25 mouse cellular contexts compared by ENCODE assay signal in genomic region chrX:161962855-161963254, GRCm38 (mm10).
"Had no signal": no experiment of that assay in that cellular context is flagged by ENCODE, and none has a peak within 500 bp of the region (broad histone marks: within the 10 kb centered on the region; RNA-seq: fewer than 3 reads in every experiment).

No protein-coding gene starts in this region.

- H3K9me3 ChIP-seq: embryonic facial prominence, embryonic 10.5 days; embryonic facial prominence, embryonic 12.5 days; embryonic facial prominence, embryonic 13.5 days; embryonic facial prominence, embryonic 15.5 days; forebrain, embryonic 10.5 days; forebrain, embryonic 12.5 days; forebrain, embryonic 13.5 days; forebrain, embryonic 15.5 days had no signal

- H3K27ac ChIP-seq: embryonic facial prominence, embryonic 10.5 days; embryonic facial prominence, embryonic 12.5 days; embryonic facial prominence, embryonic 13.5 days; embryonic facial prominence, embryonic 15.5 days; forebrain, embryonic 10.5 days; forebrain, embryonic 12.5 days; forebrain, embryonic 13.5 days; forebrain, embryonic 15.5 days; gastrocnemius, adult 2 months had no signal

- H3K4me2 ChIP-seq: embryonic facial prominence, embryonic 12.5 days; embryonic facial prominence, embryonic 13.5 days; embryonic facial prominence, embryonic 15.5 days; forebrain, embryonic 12.5 days; forebrain, embryonic 13.5 days; forebrain, embryonic 15.5 days had no signal

- H3K4me3 ChIP-seq: embryonic facial prominence, embryonic 10.5 days; embryonic facial prominence, embryonic 12.5 days; embryonic facial prominence, embryonic 13.5 days; embryonic facial prominence, embryonic 15.5 days; erythroblast, embryonic 14.5 days; forebrain, embryonic 10.5 days; forebrain, embryonic 12.5 days; forebrain, embryonic 13.5 days; forebrain, embryonic 15.5 days; gastrocnemius, adult 2 months had no signal

- H3K4me1 ChIP-seq: embryonic facial prominence, embryonic 10.5 days; embryonic facial prominence, embryonic 12.5 days; embryonic facial prominence, embryonic 13.5 days; embryonic facial prominence, embryonic 15.5 days; forebrain, embryonic 10.5 days; forebrain, embryonic 12.5 days had no signal

- H3K9ac ChIP-seq: embryonic facial prominence, embryonic 12.5 days; embryonic facial prominence, embryonic 13.5 days; embryonic facial prominence, embryonic 15.5 days; forebrain, embryonic 12.5 days; forebrain, embryonic 13.5 days; forebrain, embryonic 15.5 days; forebrain, postnatal 0 days had no signal

- H3K27me3 ChIP-seq: embryonic facial prominence, embryonic 12.5 days; embryonic facial prominence, embryonic 15.5 days; forebrain, embryonic 15.5 days had no signal

- DNase-seq: cerebellum, adult 2 months; cerebellum, adult 9-10 months; cerebellum, postnatal 10 days; cerebellum, postnatal 14 days; cerebellum, postnatal 36 days; embryo, embryonic 11 days; forebrain, postnatal 0 days; gastrocnemius, adult 2 months; gastrocnemius, postnatal 10 days; gastrocnemius, postnatal 14 days; gastrocnemius, postnatal 25 days; gastrocnemius, postnatal 36 days; heart, adult 11 months; heart, adult 18-20 months had no signal

- H3K36me3 ChIP-seq: embryonic facial prominence, embryonic 10.5 days; embryonic facial prominence, embryonic 12.5 days; embryonic facial prominence, embryonic 13.5 days; embryonic facial prominence, embryonic 15.5 days; forebrain, embryonic 10.5 days; forebrain, embryonic 12.5 days; forebrain, embryonic 15.5 days had no signal

- ATAC-seq: forebrain, embryonic 13.5 days; forebrain, embryonic 14.5 days; forebrain, embryonic 15.5 days; forebrain, embryonic 16.5 days; forebrain, postnatal 0 days had no signal
